Mouse (Mus musculus): Measurements from ENCODE around the gene Irak4.

DNA sequence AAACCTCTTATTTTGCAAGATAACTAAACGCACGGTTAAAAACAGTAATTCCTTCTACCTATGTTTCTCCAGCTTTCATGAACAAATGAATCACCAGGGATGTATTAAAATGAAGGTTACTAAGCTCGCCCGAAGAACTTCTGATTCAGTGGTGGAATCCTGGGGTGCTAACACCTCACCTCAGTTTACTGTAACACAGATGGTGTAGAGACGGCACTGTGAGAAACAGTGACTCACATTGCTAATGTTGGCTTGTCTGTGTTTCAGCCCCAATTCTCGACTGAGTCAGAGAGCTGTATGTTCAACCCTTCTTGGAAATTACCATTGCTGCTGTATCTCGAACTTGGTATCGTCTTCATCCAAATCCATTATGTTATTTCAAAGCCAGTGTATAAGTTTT, 64.3 kb downstream of the Irak4 start:
- no peak for TF ChIP-seq POLR2A (IDR thresholded peaks at IDR 0.05; ENCODE audit: borderline replicate concordance, low read depth, low read length)
- no peak for TF ChIP-seq CTCF (IDR thresholded peaks at IDR 0.05; ENCODE audit: low read depth, low read length)
